Mouse (Mus musculus) neural tube, postnatal 0 days (tissue): Measurements from ENCODE around the gene Vmn2r95. TPM values are rescaled to one million over a fixed set of nuclear protein-coding genes. Genes with fewer than 3 reads are reported as not detected.

Experiments used
- polyA plus RNA-seq: library from polyadenylated mRNA; unstranded; fragments of >200 nt; fragmentation: Nextera tagmentation; extraction: Ambion mirVana; gene quantifications from 2 replicates; pipeline ENCODE4 v1.2.1, GENCODE M21; 2015

Vmn2r95 gene
- polyA plus RNA-seq, result not detected in 2 replicates

GRCm38 (mm10) chr17:18423778-18424177 lies at the start of gene Vmn2r95:
Gene Vmn2r95, plus strand, starts transcription at chr17:18424078.

Other genes with a start within 250 kb of the Vmn2r95 start
- gene Vmn2r94, start 146.3 kb upstream of the Vmn2r95 start, polyA plus RNA-seq, result not detected in 2 replicates
- not detected in 2 replicates for gene Vmn2r93, start 126.0 kb upstream of the Vmn2r95 start, polyA plus RNA-seq
- gene Vmn2r96, start 149.1 kb downstream of the Vmn2r95 start, polyA plus RNA-seq, result not detected in 2 replicates